Mouse (Mus musculus) retina, embryonic 14.5 days (tissue): ENCODE results near the gene Tap2.
A peak's percentile ranks its signal among the peaks of the same experiment; 100 is the strongest.

ENCODE experiments used
- DNase-seq: peaks from one replicate; pipeline ENCODE4 v3.0.0-alpha.2; 2015; ENCODE audit warnings: low spot score

Gene Tap2

DNA sequence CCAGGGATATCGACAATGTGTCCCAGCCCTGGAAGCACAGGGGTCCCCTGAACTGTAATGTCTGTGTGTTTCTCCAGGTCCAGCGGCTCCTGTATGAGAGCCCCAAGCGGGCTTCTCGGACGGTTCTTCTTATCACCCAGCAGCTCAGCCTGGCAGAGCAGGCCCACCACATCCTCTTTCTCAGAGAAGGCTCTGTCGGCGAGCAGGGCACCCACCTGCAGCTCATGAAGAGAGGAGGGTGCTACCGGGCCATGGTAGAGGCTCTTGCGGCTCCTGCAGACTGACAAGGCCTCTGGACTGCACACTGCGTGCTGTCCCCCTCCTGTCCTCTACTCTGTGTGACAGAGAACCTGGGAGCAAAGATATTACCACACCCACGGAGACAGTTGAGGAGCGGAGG is 6.8 kb upstream of the Tap2 start:
- DNase-seq: no peak

GRCm38 (mm10) chr17:34196941-34197894 is 6.1 kb upstream of the Tap2 start, which contains the start of gene Psmb8:
TSS of gene Psmb8 (plus strand) at chr17:34197721.
- DNase-seq: peak; percentile 77

GRCm38 (mm10) chr17:34197904-34198520 is 5.3 kb upstream of the Tap2 start:
- DNase-seq: no peak

DNA sequence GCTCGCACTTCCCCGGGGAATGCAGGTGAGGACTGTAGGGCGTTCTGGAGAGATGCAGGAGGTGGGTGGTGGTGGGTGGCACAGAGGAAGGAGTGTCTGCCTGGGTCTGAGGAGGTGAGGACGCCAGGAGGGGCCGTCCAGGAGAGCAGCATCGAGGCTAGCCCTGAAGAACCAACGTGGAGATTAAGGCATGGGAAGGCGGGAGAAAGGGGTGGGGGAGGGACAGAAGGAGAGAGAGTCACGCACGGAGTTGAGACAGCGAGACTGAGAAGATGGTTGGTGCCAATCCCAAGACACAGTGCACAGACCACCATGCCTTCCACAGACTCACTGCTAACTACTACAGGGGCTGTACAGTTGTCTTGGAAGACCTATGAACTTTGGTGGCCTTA is 4.8 kb upstream of the Tap2 start:
- DNase-seq: no peak

GRCm38 (mm10) chr17:34199050-34199619 is 4.2 kb upstream of the Tap2 start:
- DNase-seq: no peak

GRCm38 (mm10) chr17:34200047-34200446 is 3.3 kb upstream of the Tap2 start:
- DNase-seq: no peak

GRCm38 (mm10) chr17:34200772-34201505 is 2.4 kb upstream of the Tap2 start:
- DNase-seq: no peak

- no peak for DNase-seq
Measured at GRCm38 (mm10) chr17:34201506-34202055, 1.7 kb upstream of the Tap2 start.

GRCm38 (mm10) chr17:34202760-34203442 is 426 bp upstream of the Tap2 start:
- no peak for DNase-seq

DNA sequence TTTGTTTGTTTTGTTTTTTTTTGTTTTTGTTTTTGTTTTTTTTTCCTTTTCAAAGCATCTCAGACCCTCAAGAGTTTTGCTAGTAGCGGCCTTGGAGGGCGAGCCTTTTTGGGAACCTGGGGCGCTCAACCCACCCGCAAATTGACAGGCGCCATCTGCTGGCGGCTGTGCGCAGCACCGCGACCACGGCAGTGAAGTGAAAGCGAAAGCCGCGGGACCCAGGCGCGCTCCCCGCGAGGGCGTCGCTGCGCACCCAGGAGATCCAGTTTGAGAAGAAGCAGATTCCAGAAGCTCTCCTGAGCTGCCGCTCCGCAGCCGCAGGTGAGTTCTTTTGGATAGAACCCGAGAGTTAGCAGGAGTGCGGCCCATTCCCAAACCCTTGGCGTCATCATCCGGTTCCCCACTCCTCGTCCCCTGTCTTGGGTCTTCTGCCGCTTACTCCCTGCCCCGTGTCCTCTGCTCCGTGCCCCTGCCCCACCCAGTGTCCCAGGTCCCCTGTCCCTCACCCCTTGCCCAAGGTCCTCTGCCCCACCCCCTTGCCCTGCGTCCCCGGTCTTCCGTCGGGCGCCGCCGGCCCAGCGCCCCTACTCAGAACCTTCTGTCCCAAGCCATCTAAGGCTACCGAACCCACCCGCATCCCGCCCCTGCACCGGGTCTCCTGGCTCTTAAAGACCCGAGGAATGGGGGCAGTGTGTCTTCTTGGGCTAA is 1.1 kb downstream of the Tap2 start:
- DNase-seq: peak; percentile 82

GRCm38 (mm10) chr17:34205021-34205745 is 1.9 kb downstream of the Tap2 start:
- no peak for DNase-seq

DNA sequence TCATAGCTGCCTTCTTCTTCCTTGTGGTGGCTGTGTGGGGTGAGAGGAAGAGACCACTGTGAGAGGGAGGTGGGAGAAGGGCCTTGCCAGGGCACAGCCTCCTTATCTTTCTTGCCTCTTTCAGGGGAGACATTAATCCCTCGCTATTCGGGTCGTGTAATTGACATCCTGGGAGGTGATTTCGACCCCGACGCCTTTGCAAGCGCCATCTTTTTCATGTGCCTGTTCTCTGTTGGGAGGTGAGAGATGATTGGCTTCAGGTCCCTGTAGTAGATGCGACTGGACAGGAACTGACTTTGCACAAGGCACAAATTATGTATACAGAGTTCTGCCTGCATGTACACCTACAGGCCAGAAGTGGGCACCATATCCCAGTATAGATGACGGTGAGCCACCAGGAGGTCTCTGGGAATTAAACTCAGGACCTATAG is 2.4 kb downstream of the Tap2 start:
- DNase-seq: peak; percentile 58

DNA sequence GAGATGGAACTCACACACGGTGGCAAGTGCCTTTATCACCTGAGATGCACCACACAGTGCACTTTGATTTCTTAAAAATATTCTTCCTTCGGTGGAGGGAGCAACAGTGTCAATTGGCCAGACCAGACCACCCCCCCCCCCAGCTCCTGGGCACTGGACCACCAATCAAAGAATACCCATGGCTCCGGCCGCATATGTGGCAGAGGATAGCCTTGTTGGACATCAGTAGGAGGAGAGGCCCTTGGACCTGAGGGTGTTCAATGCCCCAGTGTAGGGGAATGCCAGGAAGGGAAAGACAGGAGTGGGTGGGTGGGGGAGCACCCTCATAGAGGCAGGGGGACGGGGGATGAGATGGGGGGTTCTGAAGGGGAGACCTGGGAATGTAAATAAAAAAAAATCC is 3.4 kb downstream of the Tap2 start:
- no peak for DNase-seq

DNA sequence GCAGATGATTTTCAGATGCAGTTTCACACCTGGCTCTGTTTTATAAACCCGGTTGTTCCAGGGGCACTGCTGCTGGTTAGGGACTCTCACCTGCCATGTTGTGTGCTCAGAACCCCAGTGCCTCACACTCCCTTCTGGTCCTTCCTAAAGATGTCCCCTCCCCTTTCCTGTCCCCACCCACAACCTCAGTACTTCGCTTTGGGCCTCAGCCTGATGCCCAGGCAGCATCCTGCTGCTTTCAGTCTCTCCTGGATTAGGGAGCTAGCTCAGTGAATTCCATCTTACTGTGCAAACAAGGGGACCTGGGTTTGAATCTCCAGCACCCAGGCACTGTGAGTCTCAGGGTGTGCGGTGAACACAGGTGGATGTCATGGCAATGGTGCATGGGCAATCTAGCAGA is 4.1 kb downstream of the Tap2 start:
- no peak for DNase-seq

GRCm38 (mm10) chr17:34207866-34208265 is 4.5 kb downstream of the Tap2 start:
- no peak for DNase-seq

GRCm38 (mm10) chr17:34208421-34208820 is 5.1 kb downstream of the Tap2 start:
- no peak for DNase-seq

GRCm38 (mm10) chr17:34209680-34210079 is 6.4 kb downstream of the Tap2 start:
- DNase-seq: no peak

GRCm38 (mm10) chr17:34210599-34210998 is 7.3 kb downstream of the Tap2 start:
- DNase-seq: no peak

DNA sequence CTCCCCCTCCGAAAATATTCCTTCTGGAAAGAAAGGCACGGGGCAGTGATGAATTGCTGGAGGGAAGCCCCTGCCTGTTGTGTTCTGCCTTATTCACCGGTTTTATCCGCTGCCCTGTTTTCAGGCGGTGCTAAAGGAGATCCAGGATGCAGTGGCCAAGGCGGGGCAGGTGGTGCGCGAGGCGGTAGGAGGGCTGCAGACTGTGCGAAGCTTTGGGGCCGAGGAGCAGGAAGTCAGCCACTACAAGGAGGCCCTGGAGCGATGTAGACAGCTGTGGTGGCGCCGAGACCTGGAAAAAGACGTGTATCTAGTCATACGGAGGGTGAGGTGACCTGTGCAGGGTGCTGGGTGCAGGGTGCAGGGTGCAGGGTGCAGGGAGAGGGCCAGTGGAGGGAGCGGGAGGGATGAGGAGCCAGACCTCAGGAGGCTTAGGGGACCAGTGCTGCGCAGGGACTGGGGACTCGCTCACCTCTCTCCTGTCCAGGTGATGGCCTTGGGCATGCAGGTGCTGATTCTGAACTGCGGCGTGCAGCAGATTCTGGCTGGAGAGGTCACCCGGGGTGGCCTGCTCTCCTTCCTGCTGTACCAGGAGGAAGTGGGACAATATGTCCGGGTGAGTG is 8.5 kb downstream of the Tap2 start:
- DNase-seq: no peak

DNA sequence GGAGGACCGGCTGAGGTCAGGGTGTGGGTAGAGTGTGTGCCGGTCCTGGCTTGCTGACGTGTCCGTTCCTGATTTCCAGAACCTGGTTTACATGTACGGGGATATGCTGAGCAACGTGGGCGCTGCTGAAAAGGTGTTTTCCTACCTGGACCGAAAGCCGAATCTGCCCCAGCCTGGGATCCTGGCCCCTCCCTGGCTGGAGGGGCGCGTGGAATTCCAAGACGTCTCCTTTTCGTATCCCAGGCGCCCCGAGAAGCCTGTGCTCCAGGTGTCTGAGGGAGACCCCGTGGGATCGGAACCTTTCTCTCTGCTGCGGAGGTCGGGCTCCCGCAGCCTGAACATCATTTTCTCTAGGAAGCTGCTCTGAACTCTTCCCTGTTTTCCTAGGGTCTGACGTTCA is 10.6 kb downstream of the Tap2 start:
- no peak for DNase-seq
